In genomic region chr3:27453453-27454098, GRCm38 (mm10) we compare ENCODE assay signal across 11 mouse cellular contexts.
A peak's percentile ranks its signal among the peaks of the same experiment; 100 is the strongest.
DNase-seq lines count a peak whose midpoint lies in the region; ATAC-seq and TF ChIP-seq lines count a peak whose summit lies in the region.
"Had no signal": no experiment of that assay in that cellular context is flagged by ENCODE, and none has a peak within 500 bp of the region (broad histone marks: within the 10 kb centered on the region; RNA-seq: fewer than 3 reads in every experiment).

No protein-coding gene starts in this region.

- no peak for TF ChIP-seq EP300 in stomach, postnatal 0 days (optimal IDR thresholded peaks at IDR 0.05)

- H3K9me3 ChIP-seq in stomach, postnatal 0 days (ENCODE audit: control insufficient read depth, low read length): no peaks in the 10 kb centered on the region

- intact Hi-C loops in heart, postnatal 14 days (cut with DNase I): no loop called here

- peaks cover 1% of the 10 kb centered on the region; the same call in 1 of the 2 replicates for H3K36me3 ChIP-seq in testis, adult 2 months (ENCODE audit: control insufficient read depth, insufficient read depth, low read length)
- peaks cover 35% of the 10 kb centered on the region for H3K36me3 ChIP-seq in stomach, postnatal 0 days (ENCODE audit: control insufficient read depth, insufficient read depth, low read length)

- H3K4me2 ChIP-seq in stomach, postnatal 0 days (replicated peaks; ENCODE audit: low read depth): no peak overlapping the region

- H3K27me3 ChIP-seq in testis, adult 2 months (ENCODE audit: control insufficient read depth, insufficient read depth, low read length): no peaks in the 10 kb centered on the region
- no peaks in the 10 kb centered on the region for H3K27me3 ChIP-seq in stomach, postnatal 0 days (ENCODE audit: control insufficient read depth, insufficient read depth, low read length)

- no peak for ATAC-seq in stomach, postnatal 0 days (ENCODE audit: low FRiP score, low TSS enrichment)
- no peak for ATAC-seq in activated CD4-positive, CD25-positive, alpha-beta regulatory T cell, adult 4 months
- ATAC-seq: hindbrain, embryonic 16.5 days had no signal

- peak; percentile 15; the same call in 1 of the 2 replicates for TF ChIP-seq CTCF in testis, adult 2 months (IDR thresholded peaks at IDR 0.05; ENCODE audit: control insufficient read depth, insufficient read depth, insufficient replicate concordance, low read depth, low read length)
- TF ChIP-seq CTCF in stomach, postnatal 0 days (IDR thresholded peaks at IDR 0.05; ENCODE audit: low read depth): peak; percentile 40; the same call in 1 of the 2 replicates

- DNase-seq in kidney, adult 8-10 months: peak; percentile 19 to 29
- no peak for DNase-seq in kidney, adult 18-20 months
- no peak for DNase-seq in testis, postnatal 14 days (ENCODE audit: low spot score)
- peak; percentile 24 for DNase-seq in c-Kit-positive CD71-negative TER-119-negative erythroid progenitor cells, embryonic 14.5 days (ENCODE audit: low read depth)
- DNase-seq in stomach, postnatal 0 days (ENCODE audit: low spot score): no peak
- DNase-seq in heart, postnatal 14 days: no peak
- DNase-seq: adrenal gland, postnatal 10 days; lung, postnatal 14 days had no signal

- WGBS in stomach, postnatal 0 days: 90% methylated on average over 13 of the region's 13 CpGs

- H3K4me1 ChIP-seq in testis, adult 2 months (ENCODE audit: control insufficient read depth, insufficient read depth, low read length): no peaks in the 10 kb centered on the region
- no peaks in the 10 kb centered on the region for H3K4me1 ChIP-seq in stomach, postnatal 0 days (replicated peaks; ENCODE audit: control insufficient read depth, insufficient read depth)

- H3K9ac ChIP-seq in stomach, postnatal 0 days (ENCODE audit: low read length): no peak overlapping the region

- no peak overlapping the region for H3K4me3 ChIP-seq in testis, adult 2 months (ENCODE audit: control insufficient read depth, low read depth, low read length)
- no peak overlapping the region for H3K4me3 ChIP-seq in stomach, postnatal 0 days (ENCODE audit: low read depth, low read length)

- TF ChIP-seq POLR2A in testis, adult 2 months (IDR thresholded peaks at IDR 0.05; ENCODE audit: control insufficient read depth, low read depth, low read length): no peak

- H3K27ac ChIP-seq in testis, adult 2 months (ENCODE audit: control insufficient read depth, insufficient read depth, low read depth, low read length): no peak overlapping the region
- no peak overlapping the region for H3K27ac ChIP-seq in stomach, postnatal 0 days (replicated peaks)

Comparison
In these comparisons a context has a peak if more than half of its experiments do, and no peak if none do; other contexts are left out.
1. DNase-seq: peak in kidney, adult 8-10 months (2 of 2) and c-Kit-positive CD71-negative TER-119-negative erythroid progenitor cells, embryonic 14.5 days (single experiment); none in kidney, adult 18-20 months (single experiment), testis, postnatal 14 days (single experiment), stomach, postnatal 0 days (single experiment) and heart, postnatal 14 days (0 of 2).